Mouse (Mus musculus): Measurements from ENCODE around the gene Cic. TPM values are rescaled to one million over a fixed set of nuclear protein-coding genes. Genes with fewer than 3 reads are reported as not detected.
A peak's percentile ranks its signal among the peaks of the same experiment; 100 is the strongest.

Gene Cic
- total RNA-seq, 2 experiments from 2014 or later = 31.4 to 37.6 TPM

DNA sequence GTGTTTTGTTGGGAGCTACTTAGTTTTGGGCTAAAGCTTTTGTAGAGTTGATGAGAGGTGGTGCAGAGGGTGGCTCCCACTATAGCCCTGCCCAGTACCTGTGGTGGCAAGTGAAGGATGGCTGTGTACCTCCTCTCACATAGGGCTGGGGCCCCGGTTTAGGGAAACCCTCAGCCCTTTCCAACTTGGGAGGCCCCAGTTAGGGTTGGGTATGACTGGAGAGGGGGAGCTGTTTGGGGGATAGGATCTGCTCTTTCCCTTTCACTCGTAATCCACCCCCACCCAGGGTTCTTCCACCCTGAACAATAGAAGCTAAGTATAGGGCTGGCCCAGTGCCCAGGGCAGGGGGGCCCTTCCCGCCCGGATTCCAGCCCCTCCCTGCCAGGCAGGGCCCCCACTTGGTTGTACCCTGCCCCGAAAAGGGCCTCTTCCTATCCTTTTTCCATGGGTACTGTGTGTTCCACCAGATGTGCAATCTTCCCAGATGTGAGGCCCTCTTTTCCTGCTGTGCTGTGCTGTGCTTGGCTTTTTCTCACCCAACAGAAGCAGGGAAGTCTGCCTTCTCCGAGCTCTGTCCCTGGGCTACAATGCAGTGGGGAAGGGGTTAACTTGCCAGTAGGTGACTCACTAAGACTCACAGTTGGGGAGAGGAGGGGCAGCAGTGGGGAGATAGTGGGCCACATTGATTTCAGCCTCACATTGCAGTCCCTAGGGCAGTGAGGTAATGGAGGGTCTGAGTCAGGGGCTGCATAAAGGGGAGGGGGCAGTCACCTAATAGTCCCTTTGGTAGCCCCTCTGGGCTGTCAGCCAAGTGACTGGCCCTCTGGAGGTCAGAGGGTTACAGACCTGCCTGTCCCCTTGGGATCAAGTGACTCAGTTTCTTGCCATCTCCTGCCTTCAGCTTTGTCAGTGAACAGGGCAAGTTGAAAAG lies 12.6 kb downstream of the Cic start:
- intact Hi-C loops (cut with DNase I) = no loop called here
- peak; percentile 44 to 55 for DNase-seq

DNA sequence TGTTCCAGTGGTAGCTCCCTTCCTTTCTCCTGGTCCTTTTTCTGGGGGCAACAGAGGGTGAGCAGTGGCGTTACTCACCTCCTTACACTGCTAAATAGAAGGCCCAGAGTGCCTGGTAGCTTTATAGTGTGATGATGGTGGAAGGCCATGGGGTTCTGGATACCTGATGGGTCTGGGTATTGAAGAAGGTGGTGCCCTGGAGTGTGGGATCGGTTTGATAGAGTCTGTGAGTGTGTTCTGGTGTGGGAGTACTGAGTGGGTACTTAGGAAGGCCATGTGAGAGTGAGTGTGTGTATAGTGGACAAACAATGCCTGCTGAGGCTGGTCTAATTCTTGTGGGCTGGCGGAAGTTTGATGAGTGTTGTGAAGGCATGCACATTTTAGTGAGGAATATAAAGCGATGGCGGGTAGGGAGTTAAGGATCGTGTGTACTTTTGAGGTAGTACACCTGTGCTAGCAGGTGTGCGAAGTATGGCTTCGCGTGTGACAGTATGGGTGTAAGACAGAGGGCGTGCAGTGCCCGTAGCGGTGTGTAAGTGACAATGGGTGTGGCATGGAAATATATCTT lies 13.7 kb downstream of the Cic start:
- DNase-seq = peak in 1 of 2 experiments; percentile 15
- intact Hi-C loops (cut with DNase I) = no loop called here

DNA sequence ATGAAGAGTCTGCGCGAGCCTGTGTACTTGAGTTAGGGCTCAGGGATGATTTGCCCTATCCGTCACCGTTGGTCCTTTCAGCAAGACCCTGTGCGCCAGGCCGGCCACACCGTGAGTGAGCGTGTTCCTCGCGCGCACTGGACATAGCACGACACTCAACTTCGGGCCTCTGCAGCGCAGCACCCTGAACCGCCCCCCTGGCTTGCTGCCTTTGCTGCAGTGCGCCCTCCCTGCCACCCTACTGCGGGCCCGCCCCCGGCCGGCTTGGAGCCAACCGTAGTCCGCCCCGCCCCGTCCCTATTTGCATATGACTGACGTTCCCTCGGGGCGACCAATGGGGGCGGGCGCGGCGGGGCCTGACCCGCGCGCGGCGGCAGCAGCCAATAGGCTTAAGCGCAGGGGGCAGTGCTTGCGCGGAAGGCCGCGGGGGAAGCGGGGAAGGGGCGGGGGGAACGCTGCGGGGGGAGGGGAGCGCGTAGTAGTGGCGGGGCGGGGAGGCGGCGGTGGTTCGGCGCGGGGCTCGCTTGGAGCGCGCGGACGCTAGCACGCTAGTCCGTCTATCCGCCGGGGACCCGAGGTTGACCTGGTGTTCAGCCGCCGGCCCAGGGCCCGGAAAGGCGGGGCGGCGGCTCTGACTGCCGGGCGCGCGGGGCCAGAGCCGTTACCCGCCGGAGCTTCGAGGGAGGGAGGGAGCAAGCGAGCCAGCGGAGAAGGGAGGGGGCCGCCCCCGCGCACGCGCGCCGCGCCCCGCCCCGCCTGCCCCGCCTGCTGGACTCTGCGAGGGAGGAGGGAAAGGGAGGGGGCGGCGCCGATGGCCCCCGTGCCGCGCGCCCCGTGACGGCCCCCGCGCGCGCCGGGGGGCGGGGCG lies 14.5 kb downstream of the Cic start:
- peak; percentile 95 to 98 for DNase-seq
- intact Hi-C loops (cut with DNase I) = no loop called here

DNA sequence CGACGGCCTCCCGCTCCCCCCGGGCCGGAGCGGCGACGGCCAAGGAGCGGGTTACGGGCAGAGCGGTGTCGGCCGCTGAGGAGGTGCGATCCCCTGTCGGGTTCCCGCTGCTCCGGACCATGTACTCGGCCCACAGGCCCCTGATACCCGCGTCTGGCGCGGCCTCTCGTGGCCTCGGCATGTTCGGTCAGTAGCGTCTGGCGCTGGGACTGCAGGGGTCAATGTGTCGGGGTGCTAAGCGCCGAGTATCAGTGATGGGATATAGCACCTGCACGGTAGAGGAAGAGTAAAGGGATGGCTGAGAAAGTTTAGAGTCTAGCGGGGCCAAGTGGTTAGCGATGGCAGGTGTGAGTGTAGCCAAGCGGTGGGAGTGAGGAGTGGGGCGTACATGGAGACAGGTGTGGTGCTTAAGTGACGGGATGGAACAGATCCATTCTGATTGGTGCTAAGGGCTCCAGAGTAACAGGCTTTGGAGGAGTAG lies 15.3 kb downstream of the Cic start:
- peak; percentile 2 to 46 for DNase-seq
- intact Hi-C loops (cut with DNase I) = no loop called here

DNA sequence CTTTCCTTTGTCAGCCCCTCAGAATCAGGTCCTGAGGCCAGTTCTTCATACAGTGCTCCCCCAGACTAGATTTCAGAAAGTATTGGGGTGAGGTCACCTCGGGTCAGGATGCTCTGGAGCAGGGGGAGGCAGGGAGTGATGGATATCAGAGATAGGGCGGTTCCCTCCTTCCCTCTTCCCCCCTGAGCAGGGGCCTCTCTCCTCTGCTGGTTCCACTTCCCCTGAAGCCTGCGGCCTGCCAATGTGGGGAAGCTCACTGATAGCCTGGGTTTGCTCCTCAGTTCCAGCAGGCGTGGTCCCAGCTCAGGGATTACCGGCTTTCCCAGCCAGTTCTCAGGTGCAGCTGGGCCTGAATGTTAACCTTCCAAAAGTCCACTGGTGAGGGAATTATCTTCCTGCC lies 16.1 kb downstream of the Cic start:
- peak; percentile 4 to 16 for DNase-seq
- intact Hi-C loops (cut with DNase I) = no loop called here

DNA sequence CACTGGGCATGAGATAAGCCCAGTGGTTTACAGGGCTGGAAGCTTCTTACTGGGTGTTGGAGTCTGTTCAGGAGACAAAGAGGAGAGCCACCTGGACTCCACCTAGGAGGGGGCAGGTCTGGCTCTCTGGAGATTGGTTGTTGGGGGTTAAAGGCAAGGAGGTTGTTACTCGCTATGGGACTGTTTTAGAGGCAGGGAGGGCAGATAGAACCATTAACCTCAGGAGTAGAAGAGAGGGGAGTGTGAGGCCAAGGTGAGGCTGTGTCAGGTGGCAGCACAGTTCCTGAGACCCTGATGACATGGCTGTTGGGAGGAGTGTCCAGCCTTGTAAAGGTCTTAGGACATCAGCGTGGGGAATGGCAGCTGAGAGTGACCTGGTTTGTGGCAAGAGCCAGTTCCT lies 16.7 kb downstream of the Cic start:
- intact Hi-C loops (cut with DNase I) = no loop called here
- DNase-seq = peak; percentile 3 to 6

DNA sequence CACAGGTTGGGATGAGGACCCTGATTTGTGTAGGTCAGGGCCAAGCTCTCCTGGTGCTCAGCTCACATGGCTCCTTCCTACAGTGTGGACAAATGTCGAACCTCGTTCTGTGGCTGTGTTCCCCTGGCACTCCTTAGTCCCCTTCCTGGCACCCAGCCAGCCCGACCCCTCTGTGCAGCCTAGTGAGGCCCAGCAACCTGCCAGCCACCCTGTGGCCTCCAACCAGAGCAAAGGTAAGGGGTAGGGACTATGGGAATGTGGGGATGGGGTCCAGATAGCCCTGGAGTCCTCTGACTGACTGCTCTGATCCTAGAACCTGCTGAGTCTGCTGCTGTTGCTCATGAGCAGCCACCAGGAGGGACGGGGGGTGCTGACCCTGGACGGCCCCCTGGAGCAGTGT lies 17.3 kb downstream of the Cic start:
- intact Hi-C loops (cut with DNase I) = no loop called here
- DNase-seq = peak in 1 of 2 experiments; percentile 3

DNA sequence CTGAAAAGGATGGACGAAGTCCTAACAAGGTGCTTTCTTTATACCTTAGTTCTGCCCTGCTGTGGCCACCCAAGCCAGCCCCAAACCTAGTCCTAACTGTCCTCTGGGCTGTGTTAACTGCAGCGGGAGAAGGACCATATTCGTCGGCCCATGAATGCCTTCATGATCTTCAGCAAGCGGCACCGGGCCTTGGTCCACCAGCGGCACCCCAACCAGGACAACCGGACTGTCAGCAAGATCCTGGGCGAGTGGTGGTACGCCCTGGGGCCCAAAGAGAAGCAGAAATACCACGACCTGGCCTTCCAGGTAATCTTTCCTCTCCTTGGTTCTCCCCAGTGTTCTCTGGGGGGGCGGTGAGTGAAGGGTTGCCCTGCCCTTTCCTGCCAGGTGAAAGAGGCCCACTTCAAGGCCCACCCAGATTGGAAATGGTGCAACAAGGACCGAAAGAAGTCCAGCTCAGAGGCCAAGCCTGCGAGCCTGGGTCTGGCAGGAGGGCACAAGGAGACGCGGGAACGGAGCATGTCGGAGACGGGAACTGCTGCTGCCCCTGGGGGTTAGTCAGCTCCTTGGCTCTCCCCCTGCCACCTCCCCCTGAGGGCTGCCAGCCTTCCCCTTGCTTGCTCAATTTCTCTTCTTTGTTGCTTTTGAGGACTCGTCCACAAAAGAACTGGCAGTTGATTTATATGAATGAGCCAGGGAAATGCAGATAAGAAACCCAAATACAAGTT lies 18.2 kb downstream of the Cic start:
- DNase-seq = peak in 1 of 2 experiments; percentile 3
- intact Hi-C loops (cut with DNase I) = no loop called here

DNA sequence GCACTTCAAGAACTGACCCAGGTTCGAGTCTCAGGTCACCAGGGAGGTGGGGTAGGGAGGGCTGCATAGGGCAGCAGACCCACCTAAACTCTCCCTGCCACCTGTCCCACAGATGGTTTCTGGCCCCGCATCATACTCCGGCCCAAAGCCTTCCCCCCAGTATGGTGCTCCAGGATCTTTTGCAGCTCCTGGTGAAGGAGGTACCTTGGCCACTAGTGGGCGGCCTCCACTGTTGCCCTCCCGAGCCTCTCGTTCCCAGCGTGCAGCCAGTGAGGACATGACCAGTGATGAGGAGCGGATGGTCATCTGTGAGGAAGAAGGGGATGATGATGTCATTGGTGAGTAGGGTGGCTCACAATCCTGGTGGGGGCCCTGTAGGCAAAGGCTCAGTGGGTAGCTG lies 19.5 kb downstream of the Cic start:
- intact Hi-C loops (cut with DNase I) = no loop called here
- peak in 1 of 2 experiments; percentile 4 for DNase-seq

DNA sequence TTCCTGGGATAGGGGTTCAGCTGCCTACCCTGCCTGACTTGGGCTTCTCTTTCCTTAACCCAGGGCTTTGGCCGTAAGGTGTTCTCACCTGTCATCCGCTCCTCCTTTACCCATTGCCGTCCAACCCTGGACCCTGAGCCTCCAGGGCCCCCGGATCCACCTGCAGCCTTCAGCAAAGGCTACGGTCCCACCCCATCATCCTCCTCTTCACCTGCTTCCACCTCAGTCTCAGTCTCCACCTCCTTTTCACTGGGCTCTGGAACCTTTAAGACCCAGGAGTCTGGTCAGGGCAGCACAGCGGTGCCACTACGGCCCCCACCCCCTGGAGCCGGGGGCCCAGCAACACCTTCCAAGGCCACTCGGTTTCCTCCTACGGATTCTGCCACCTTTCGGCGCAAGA lies 20.5 kb downstream of the Cic start:
- intact Hi-C loops (cut with DNase I) = no loop called here
- DNase-seq = peak in 1 of 2 experiments; percentile 1

DNA sequence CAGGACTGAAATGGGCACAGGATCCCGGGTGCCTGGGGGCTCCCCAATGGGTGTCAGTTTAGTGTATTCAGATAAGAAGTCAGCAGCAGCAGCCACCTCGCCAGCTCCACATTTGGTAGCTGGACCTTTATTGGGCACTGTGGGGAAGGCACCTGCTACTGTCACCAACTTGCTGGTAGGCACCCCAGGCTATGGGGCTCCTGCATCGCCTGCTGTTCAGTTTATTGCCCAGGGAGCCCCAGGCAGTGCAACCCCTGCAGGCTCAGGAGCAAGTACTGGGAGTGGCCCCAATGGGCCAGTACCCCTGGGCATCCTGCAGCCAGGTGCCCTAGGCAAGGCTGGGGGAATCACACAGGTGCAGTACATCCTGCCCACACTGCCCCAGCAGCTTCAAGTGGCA lies 21.2 kb downstream of the Cic start:
- DNase-seq = peak; percentile 2 to 18
- intact Hi-C loops (cut with DNase I) = no loop called here

DNA sequence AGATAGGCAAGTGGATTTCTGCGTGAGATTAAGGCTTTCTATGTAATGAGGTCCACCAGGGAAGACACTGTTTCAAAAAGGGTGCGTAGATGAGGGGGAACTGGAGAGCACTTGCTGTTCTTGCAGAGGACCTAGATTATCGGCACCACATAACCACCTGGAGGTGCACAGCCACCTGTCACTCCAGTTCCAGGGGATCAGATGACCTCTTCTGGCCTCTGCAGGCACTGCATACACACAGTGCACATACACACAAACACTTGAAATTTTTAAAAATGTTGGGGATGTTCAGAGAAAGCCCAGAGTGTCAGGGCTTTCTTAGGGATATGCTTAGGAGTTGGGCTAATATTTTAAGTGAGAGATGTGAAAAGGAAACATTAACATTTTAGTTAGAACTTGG lies 22.4 kb downstream of the Cic start:
- intact Hi-C loops (cut with DNase I) = no loop called here
- DNase-seq = no peak

DNA sequence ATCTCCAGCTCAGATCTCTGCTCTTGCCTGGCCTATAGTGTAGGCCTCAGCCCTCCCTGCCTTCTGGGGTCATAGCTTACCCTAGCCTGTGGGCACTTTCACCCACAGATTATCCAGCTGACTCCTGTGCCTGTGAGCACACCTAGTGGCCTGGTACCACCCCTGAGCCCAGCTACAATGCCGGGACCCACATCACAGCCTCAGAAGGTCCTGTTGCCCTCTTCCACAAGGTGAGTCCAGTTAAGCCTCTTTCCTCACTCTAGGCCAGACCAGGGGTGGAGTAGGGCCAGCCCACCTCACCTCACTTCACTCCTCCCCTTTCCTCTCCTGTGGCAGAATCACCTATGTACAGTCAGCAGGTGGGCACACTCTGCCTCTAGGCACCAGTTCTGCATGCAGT lies 23.0 kb downstream of the Cic start:
- DNase-seq = peak in 1 of 2 experiments; percentile 2

DNA sequence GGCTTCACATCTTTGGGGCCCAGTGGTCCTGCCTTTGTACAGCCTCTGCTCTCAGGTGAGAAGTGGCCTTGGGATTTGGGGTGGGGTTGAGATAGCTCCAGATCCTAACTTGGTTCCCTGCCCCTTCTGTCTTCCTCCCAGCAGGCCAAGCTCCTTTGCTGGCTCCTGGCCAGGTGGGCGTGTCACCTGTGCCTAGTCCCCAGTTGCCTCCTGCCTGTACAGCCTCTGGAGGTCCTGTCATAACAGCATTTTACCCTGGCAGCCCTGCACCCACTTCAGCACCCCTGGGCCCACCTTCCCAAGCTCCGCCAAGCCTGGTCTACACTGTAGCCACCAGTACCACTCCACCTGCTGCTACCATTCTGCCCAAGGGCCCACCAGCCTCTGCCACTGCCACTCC lies 23.4 kb downstream of the Cic start:
- peak; percentile 20 to 22 for DNase-seq
- intact Hi-C loops (cut with DNase I) = no loop called here

More for the DNA sequence above, 23.0 kb downstream of the Cic start:
- intact Hi-C loops (cut with DNase I) = no loop called here

DNA sequence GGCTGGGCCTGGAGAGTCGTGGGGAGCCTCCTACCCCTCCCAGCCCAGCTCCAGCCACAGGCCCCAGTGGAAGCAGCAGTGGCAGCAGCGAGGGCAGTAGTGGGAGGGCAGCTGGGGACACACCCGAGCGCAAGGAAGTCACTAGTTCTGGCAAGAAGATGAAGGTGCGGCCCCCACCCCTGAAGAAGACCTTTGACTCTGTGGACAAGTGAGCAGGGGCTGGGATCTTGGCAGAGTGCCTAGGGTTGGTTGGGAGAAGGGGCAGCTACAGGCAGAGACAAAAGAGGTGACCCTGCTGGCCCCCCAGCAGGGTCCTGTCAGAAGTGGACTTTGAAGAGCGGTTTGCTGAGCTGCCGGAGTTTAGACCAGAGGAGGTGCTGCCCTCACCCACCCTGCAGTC lies 24.6 kb downstream of the Cic start:
- no peak for DNase-seq
- intact Hi-C loops (cut with DNase I) = no loop called here

DNA sequence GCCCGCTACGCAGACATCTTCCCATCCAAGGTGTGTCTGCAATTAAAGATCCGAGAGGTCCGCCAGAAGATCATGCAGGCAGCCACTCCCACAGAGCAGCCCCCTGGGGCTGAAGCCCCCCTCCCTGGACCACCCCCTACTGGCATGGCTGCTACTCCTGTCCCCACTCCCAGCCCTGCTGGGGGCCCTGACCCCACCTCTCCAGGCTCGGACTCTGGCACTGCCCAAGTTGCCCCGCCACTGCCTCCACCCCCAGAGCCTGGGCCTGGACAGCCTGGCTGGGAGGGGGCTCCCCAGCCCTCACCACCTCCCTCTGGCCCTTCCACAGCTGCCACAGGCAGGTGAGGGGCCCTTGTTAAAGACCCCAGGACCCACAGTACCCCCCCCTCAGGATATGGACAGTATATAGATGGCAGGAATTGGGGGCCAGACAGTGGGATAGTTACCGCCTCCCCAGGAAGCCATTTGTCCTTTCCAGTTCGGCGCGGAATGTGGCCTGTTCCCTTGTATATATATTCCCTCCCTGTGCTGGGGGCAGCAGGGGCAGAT lies 25.8 kb downstream of the Cic start:
- intact Hi-C loops (cut with DNase I) = no loop called here
- no peak for DNase-seq

DNA sequence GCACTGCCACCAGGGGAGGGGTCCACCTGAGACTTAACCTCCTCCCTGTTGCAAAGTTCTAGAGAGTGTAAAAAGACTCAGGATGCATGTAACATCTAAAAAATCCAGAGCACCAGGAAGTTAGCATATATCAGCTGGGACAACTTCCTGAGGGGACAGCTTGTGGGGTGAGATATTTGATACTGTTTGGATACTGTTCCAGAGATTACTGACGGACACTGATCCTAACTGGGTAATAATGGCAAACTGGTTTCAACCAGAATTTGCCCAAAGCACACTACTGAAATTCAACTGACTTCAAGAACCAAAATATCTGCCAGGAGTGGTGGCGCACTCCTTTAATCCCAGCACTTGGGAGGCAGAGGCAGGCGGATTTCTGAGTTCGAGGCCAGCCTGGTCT lies 27.0 kb downstream of the Cic start:
- intact Hi-C loops (cut with DNase I) = no loop called here
- no peak for DNase-seq

DNA sequence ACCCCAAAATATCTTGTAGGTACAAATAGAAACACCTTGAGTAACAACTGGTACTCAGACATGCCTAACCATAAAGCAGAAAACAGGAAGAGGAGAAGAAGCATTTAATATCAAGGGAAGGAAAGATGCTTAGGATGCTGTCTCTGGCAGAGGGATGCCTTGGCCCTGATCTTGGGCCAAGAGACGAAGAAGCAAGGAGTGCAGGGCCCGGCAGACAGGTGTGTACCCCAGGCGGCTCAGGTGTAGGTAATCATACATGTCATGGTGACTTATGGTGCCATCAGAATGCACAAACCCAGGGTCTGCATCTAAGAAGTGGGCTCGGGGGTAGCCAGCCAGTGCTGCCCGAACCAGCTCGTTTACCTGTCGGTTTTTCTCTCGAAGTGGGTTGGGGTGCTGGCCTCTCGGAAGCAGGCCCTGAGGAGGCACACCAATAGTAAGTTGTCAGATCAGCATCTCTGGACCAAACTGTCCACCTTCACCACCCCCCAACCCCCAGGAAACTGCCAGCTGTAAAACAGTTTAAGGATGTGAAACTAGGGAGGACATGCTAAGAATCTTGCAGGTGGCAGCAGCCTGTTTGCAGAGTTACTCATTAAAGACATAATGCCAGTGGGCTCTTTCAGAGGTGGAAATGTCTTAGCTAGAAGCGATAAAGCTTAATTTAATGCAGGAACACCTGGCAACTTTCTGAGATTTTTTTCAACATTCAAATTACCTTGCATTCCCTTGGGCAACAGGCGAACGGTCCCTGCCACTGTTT lies 27.6 kb downstream of the Cic start:
- DNase-seq = no peak
- intact Hi-C loops (cut with DNase I) = no loop called here

DNA sequence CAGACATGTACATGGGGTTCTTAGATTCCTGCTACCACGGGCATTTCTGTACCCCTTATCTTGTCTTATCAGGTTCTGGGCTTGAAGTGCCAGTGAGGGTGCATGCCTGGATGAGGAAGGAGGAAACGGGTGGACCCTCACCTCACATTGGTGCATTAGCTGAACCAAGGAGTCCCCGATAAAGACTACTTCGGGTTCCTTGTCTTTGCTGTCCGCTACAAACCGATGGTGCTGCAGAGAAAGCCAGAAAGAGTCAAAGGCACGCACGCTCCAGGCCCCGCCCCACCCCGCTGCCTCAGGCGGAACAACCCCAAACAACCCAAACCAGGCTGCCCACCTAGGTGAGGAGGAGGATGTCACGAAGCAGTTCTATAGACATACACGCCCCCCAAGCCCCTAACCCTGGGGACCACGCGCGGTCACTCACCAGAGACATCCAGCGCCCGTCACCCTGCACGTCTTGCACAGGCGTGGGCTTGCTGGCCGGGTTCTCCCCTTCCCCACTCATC lies 29.5 kb downstream of the Cic start:
- intact Hi-C loops (cut with DNase I) = no loop called here
- no peak for DNase-seq

All from gastrocnemius, postnatal 36 days (tissue).